Mouse (Mus musculus) intestine, embryonic 14.5 days (tissue): ENCODE measurements around the gene Tmem221. TPM values are rescaled to one million over a fixed set of nuclear protein-coding genes. Genes with fewer than 3 reads are reported as not detected.

Experiments
- ATAC-seq: fragments of 200-750 bp; cut with Nextera tagmentation; replicated peaks from 2 replicates; pipeline ENCODE4 v1.8.0; 2017; ENCODE audit warnings: low read depth, moderate number of reproducible peaks, moderate TSS enrichment, moderate library complexity; ENCODE audit not compliant: low FRiP score, low TSS enrichment
- DNase-seq: peaks from one replicate; pipeline ENCODE4 v3.0.0-alpha.2; 2018; ENCODE audit warnings: low spot score
- H3K27ac ChIP-seq: fragments of 300-500 bp; sonication (generic); 2 replicates; pipeline ENCODE4 v1.5.1; 2014; ENCODE audit warnings: low read depth, mild to moderate bottlenecking, control low read depth
- H3K27me3 ChIP-seq: fragments of 300-500 bp; sonication (generic); replicated peaks from 2 replicates; pipeline ENCODE4 v1.6.1; 2014; ENCODE audit warnings: low read length, control low read depth; ENCODE audit not compliant: control insufficient read depth, insufficient read depth
- H3K36me3 ChIP-seq: fragments of 300-500 bp; sonication (generic); 2 replicates; pipeline ENCODE4 v1.6.1; 2014; ENCODE audit warnings: low read length, control low read depth; ENCODE audit not compliant: control insufficient read depth, insufficient read depth
- H3K4me1 ChIP-seq: fragments of 300-500 bp; sonication (generic); replicated peaks from 2 replicates; pipeline ENCODE4 v1.6.1; 2014; ENCODE audit warnings: low read length, control low read depth, mixed read lengths; ENCODE audit not compliant: control insufficient read depth, insufficient read depth
- H3K4me2 ChIP-seq: fragments of 300-500 bp; sonication (generic); 2 replicates; pipeline ENCODE4 v1.6.1; 2014; ENCODE audit warnings: low read length
- H3K4me3 ChIP-seq: fragments of 300-500 bp; sonication (generic); 2 replicates; pipeline ENCODE4 v1.5.1; 2014; ENCODE audit warnings: low read depth, low read length, control low read depth, mixed read lengths
- H3K9ac ChIP-seq: fragments of 300-500 bp; sonication (generic); 2 replicates; pipeline ENCODE4 v1.6.1; 2014; ENCODE audit warnings: mild to moderate bottlenecking, low read length
- H3K9me3 ChIP-seq: fragments of 300-500 bp; sonication (generic); 2 replicates; pipeline ENCODE4 v1.6.1; 2016; ENCODE audit warnings: low read length, control low read depth; ENCODE audit not compliant: control insufficient read depth
- WGBS: fragments of 180-500 bp; shearing (Covaris S2); extraction: QIAGEN DNeasy Blood & Tissue Kit; methylation state at CpG from one replicate; pipeline ENCODE4 v1.1.7; 2014; 5-methylcytosine and 5-hydroxymethylcytosine counted together
- polyA plus RNA-seq: library from polyadenylated mRNA; unstranded; fragments of >200 nt; fragmentation: Nextera tagmentation; extraction: Ambion mirVana; gene quantifications from 2 replicates; pipeline ENCODE4 v1.2.1, GENCODE M21; 2014

The Tmem221 gene
- polyA plus RNA-seq: 0.83 and 1.6 TPM in 2 replicates

GRCm38 (mm10) chr8:71558071-71558957 lies at the start of gene Tmem221:
Tmem221 (minus strand) TSS chr8:71558871.
- Histone ChIP-seq H3K36me3 (no peaks in the 10 kb centered on the region), H3K9me3 (no peaks in the 10 kb centered on the region), H3K27ac (no peak within 1 kb of the TSS), H3K4me3 (peak within 1 kb of the TSS; percentile 40), H3K27me3 (peaks cover 75% of the 10 kb centered on the region), H3K4me2 (peak within 1 kb of the TSS; percentile 65), H3K9ac (0 out of 2 replicates have a peak within 1 kb of the TSS, but pooled peaks have one; percentile 34), H3K4me1 (peaks cover 4% of the 10 kb centered on the region; the same call in 1 of the 2 replicates)
- ATAC-seq (peak; percentile 20), DNase-seq (peak; percentile 65)
- 5% methylated on average over 70 of the region's 70 CpGs for WGBS

GRCm38 (mm10) chr8:71604021-71604420 lies 45.4 kb upstream of the Tmem221 start:
- no peaks in the 10 kb centered on the region for H3K36me3 ChIP-seq
- H3K9ac ChIP-seq: no peak overlapping the region
- no peak overlapping the region for H3K4me2 ChIP-seq
- no peaks in the 10 kb centered on the region for H3K9me3 ChIP-seq
- H3K4me3 ChIP-seq: no peak overlapping the region
- peaks cover 14% of the 10 kb centered on the region for H3K4me1 ChIP-seq
- no peak overlapping the region for H3K27ac ChIP-seq
- DNase-seq (no peak), ATAC-seq (no peak)
- 55% methylated on average over 7 of the region's 7 CpGs for WGBS
- H3K27me3 ChIP-seq: 0 out of 2 replicates have a peak, but pooled peaks cover 6% of the 10 kb centered on the region

GRCm38 (mm10) chr8:71602666-71603334 lies 44.1 kb upstream of the Tmem221 start:
- ATAC-seq (peak; percentile 87), DNase-seq (peak; percentile 89)
- under 1% methylated on average over 31 of the region's 32 CpGs for WGBS
- no peak overlapping the region for H3K27ac ChIP-seq
- H3K4me1 ChIP-seq: peaks cover 14% of the 10 kb centered on the region
- H3K4me3 ChIP-seq: peak overlapping the region; percentile 29
- H3K36me3 ChIP-seq: no peaks in the 10 kb centered on the region
- no peaks in the 10 kb centered on the region for H3K9me3 ChIP-seq
- peak overlapping the region; percentile 20 for H3K9ac ChIP-seq
- 0 out of 2 replicates have a peak, but pooled peaks cover 6% of the 10 kb centered on the region for H3K27me3 ChIP-seq
- H3K4me2 ChIP-seq: peak overlapping the region; percentile 65

GRCm38 (mm10) chr8:71601939-71602665 lies 43.4 kb upstream of the Tmem221 start:
- Histone ChIP-seq H3K9me3 (no peaks in the 10 kb centered on the region), H3K27me3 (0 out of 2 replicates have a peak, but pooled peaks cover 6% of the 10 kb centered on the region), H3K27ac (no peak overlapping the region), H3K9ac (peak overlapping the region; percentile 20), H3K4me1 (peaks cover 14% of the 10 kb centered on the region), H3K4me3 (peak overlapping the region; percentile 29), H3K36me3 (no peaks in the 10 kb centered on the region), H3K4me2 (peak overlapping the region; percentile 65)
- 4% methylated on average over 56 of the region's 65 CpGs for WGBS
- DNase-seq (peak; percentile 79), ATAC-seq (peak; percentile 0; the same call in 1 of the 2 replicates)

- Histone ChIP-seq H3K9ac (no peak overlapping the region), H3K27ac (no peak overlapping the region), H3K4me1 (peaks cover 14% of the 10 kb centered on the region), H3K36me3 (no peaks in the 10 kb centered on the region; the same call in 1 of the 2 replicates), H3K9me3 (no peaks in the 10 kb centered on the region), H3K4me3 (no peak overlapping the region), H3K27me3 (0 out of 2 replicates have a peak, but pooled peaks cover 6% of the 10 kb centered on the region), H3K4me2 (no peak overlapping the region)
- no peak for DNase-seq
- no peak for ATAC-seq
- WGBS: 90% methylated on average over 5 of the region's 5 CpGs
These were observed 40.2 kb upstream of the Tmem221 start for GRCm38 (mm10) chr8:71598841-71599240.

- no peak overlapping the region for H3K4me2 ChIP-seq
- H3K9me3 ChIP-seq: no peaks in the 10 kb centered on the region
- no peak for ATAC-seq
- no peaks in the 10 kb centered on the region; the same call in 1 of the 2 replicates for H3K36me3 ChIP-seq
- no peak overlapping the region for H3K27ac ChIP-seq
- H3K4me3 ChIP-seq: no peak overlapping the region
- H3K9ac ChIP-seq: no peak overlapping the region
- no peak for DNase-seq
- H3K27me3 ChIP-seq: 0 out of 2 replicates have a peak, but pooled peaks cover 6% of the 10 kb centered on the region
- H3K4me1 ChIP-seq: peaks cover 11% of the 10 kb centered on the region
These were observed 39.7 kb upstream of the Tmem221 start for GRCm38 (mm10) chr8:71598375-71598774.

GRCm38 (mm10) chr8:71597451-71597850 lies 38.8 kb upstream of the Tmem221 start, which contains the start of gene Fam129c:
Fam129c (plus strand) TSS chr8:71597648.
- H3K4me1 ChIP-seq: peaks cover 10% of the 10 kb centered on the region
- no peak within 1 kb of the TSS for H3K27ac ChIP-seq
- 0 out of 2 replicates have a peak, but pooled peaks cover 4% of the 10 kb centered on the region for H3K27me3 ChIP-seq
- DNase-seq: no peak
- no peaks in the 10 kb centered on the region; the same call in 1 of the 2 replicates for H3K36me3 ChIP-seq
- no peak within 1 kb of the TSS for H3K4me3 ChIP-seq
- no peaks in the 10 kb centered on the region for H3K9me3 ChIP-seq
- 70% methylated on average over 3 of the region's 3 CpGs for WGBS
- no peak within 1 kb of the TSS for H3K4me2 ChIP-seq
- no peak within 1 kb of the TSS for H3K9ac ChIP-seq
- ATAC-seq: no peak

GRCm38 (mm10) chr8:71596798-71597197 lies 38.1 kb upstream of the Tmem221 start:
- Histone ChIP-seq H3K9me3 (no peaks in the 10 kb centered on the region), H3K4me3 (no peak overlapping the region), H3K4me1 (peaks cover 6% of the 10 kb centered on the region), H3K36me3 (no peaks in the 10 kb centered on the region; the same call in 1 of the 2 replicates), H3K9ac (no peak overlapping the region), H3K27ac (no peak overlapping the region), H3K27me3 (no peaks in the 10 kb centered on the region), H3K4me2 (no peak overlapping the region)
- no peak for ATAC-seq
- 77% methylated on average over 4 of the region's 4 CpGs for WGBS
- no peak for DNase-seq
